Mouse (Mus musculus) hindbrain, embryonic 12.5 days (tissue): ENCODE results near the gene Agap3. TPM values are rescaled to one million over a fixed set of nuclear protein-coding genes. Genes with fewer than 3 reads are reported as not detected.

Experiments
- ATAC-seq: fragments of 200-750 bp; cut with Nextera tagmentation; 2 replicates; pipeline ENCODE4 v1.8.0; 2017; ENCODE audit warnings: moderate TSS enrichment; ENCODE audit not compliant: low FRiP score
- H3K27ac ChIP-seq: fragments of 300-500 bp; sonication (generic); 2 replicates; pipeline ENCODE4 v1.5.1; 2016; ENCODE audit warnings: mild to moderate bottlenecking
- H3K27me3 ChIP-seq: fragments of 300-500 bp; sonication (generic); 2 replicates; pipeline ENCODE4 v1.6.1; 2016; ENCODE audit warnings: mild to moderate bottlenecking
- H3K36me3 ChIP-seq: fragments of 300-500 bp; sonication (generic); 2 replicates; pipeline ENCODE4 v1.6.1; 2016; ENCODE audit warnings: mild to moderate bottlenecking
- H3K4me1 ChIP-seq: fragments of 300-500 bp; sonication (generic); 2 replicates; pipeline ENCODE4 v1.6.1; 2016
- H3K4me2 ChIP-seq: fragments of 300-500 bp; sonication (generic); replicated peaks from 2 replicates; pipeline ENCODE4 v1.6.1; 2016; ENCODE audit warnings: mild to moderate bottlenecking
- H3K4me3 ChIP-seq: fragments of 300-500 bp; sonication (generic); 2 replicates; pipeline ENCODE4 v1.5.1; 2016; ENCODE audit warnings: mild to moderate bottlenecking
- H3K9ac ChIP-seq: fragments of 300-500 bp; sonication (generic); 2 replicates; pipeline ENCODE4 v1.6.1; 2016; ENCODE audit warnings: mild to moderate bottlenecking, moderate library complexity
- H3K9me3 ChIP-seq: fragments of 300-500 bp; sonication (generic); replicated peaks from 2 replicates; pipeline ENCODE4 v1.6.1; 2016; ENCODE audit warnings: mild to moderate bottlenecking
- WGBS: fragments of 180-500 bp; shearing (Covaris S2); methylation state at CpG from one replicate; pipeline ENCODE4 v1.1.7; 2016; 5-methylcytosine and 5-hydroxymethylcytosine counted together
- polyA plus RNA-seq: library from polyadenylated mRNA; unstranded; fragments of >200 nt; fragmentation: Nextera tagmentation; extraction: Ambion mirVana; gene quantifications from 2 replicates; pipeline ENCODE4 v1.2.1, GENCODE M21; 2016

Gene Agap3
- polyA plus RNA-seq, 1 experiment from 2014 or later, result 86.2 TPM

- H3K9me3 ChIP-seq, result no peaks in the 10 kb centered on the region
- H3K9ac ChIP-seq, result peak overlapping the region; percentile 99; the same call in 1 of the 2 replicates
- 56% methylated on average over 3 of the region's 3 CpGs for WGBS
- ATAC-seq, result no peak
- H3K36me3 ChIP-seq, result peaks cover 17% of the 10 kb centered on the region
- H3K4me3 ChIP-seq, result no peak overlapping the region
- H3K27me3 ChIP-seq, result 0 out of 2 replicates have a peak, but pooled peaks cover under 1% of the 10 kb centered on the region
- H3K27ac ChIP-seq, result peak overlapping the region; percentile 40
- H3K4me2 ChIP-seq, result peak overlapping the region; percentile 93
- H3K4me1 ChIP-seq, result peaks cover 43% of the 10 kb centered on the region
Measured at GRCm38 (mm10) chr5:24455076-24455475, 3.1 kb downstream of the Agap3 start.

- 45% methylated on average over 7 of the region's 7 CpGs for WGBS
- peaks cover 43% of the 10 kb centered on the region for H3K4me1 ChIP-seq
- H3K4me3 ChIP-seq, result peak overlapping the region; percentile 7
- peak overlapping the region; percentile 93 for H3K4me2 ChIP-seq
- no peaks in the 10 kb centered on the region for H3K9me3 ChIP-seq
- peaks cover 19% of the 10 kb centered on the region for H3K36me3 ChIP-seq
- H3K9ac ChIP-seq, result peak overlapping the region; percentile 99
- H3K27me3 ChIP-seq, result no peaks in the 10 kb centered on the region
- H3K27ac ChIP-seq, result peak overlapping the region; percentile 40
- no peak for ATAC-seq
Measured at GRCm38 (mm10) chr5:24455613-24456012, 3.6 kb downstream of the Agap3 start.

DNA sequence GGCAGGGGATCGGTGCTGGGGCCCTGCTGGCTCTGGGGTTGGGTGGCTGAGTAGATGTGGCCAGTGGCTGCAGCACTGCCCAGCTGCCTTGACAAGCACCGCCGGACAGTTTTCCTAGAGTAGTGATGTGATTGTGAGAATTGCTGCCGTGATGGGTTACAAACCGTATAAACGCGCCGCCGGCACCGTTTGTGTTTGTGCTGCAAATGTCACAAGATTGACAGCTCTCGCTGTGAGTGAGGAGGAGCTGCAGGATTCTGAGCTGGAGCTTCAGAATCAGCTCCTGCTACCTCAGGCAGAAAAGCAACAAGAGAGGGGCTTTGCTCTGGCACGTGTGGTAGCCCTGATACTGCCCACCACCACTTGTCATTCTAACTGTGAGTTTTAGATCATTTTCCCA is 14.8 kb downstream of the Agap3 start:
- Histone ChIP-seq H3K27ac (0 out of 2 replicates have a peak overlapping the region, but pooled peaks have one; percentile 44), H3K9me3 (no peaks in the 10 kb centered on the region), H3K4me2 (peak overlapping the region; percentile 14; the same call in 1 of the 2 replicates), H3K27me3 (no peaks in the 10 kb centered on the region; the same call in 1 of the 2 replicates), H3K36me3 (0 out of 2 replicates have a peak, but pooled peaks cover 2% of the 10 kb centered on the region), H3K4me3 (no peak overlapping the region), H3K4me1 (peaks cover 27% of the 10 kb centered on the region), H3K9ac (peak overlapping the region; percentile 41; the same call in 1 of the 2 replicates)
- WGBS, result 40% methylated on average over 12 of the region's 12 CpGs
- ATAC-seq, result no peak

DNA sequence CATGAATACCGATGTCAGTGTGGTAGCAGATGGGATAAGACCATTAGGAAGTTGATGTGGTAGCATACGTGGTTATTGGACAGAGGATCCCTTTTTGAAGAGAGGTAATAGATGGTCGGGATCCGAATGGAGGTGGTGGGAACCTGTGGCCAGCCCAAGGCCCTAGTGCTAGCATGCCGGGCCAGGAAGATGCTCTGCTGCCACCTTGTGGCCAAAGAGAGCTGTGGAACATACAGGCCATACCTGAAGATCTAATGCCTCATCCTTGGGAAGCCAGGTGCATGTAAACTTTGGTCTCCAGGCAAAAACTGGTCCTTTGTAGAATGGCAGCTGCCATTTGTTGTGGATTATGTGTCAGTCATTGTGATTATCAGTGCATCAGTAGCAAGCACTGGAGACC is 18.6 kb downstream of the Agap3 start:
- Histone ChIP-seq H3K36me3 (no peaks in the 10 kb centered on the region), H3K4me3 (no peak overlapping the region), H3K27me3 (peaks cover 36% of the 10 kb centered on the region), H3K9me3 (no peaks in the 10 kb centered on the region), H3K4me2 (no peak overlapping the region), H3K9ac (no peak overlapping the region), H3K4me1 (peaks cover 51% of the 10 kb centered on the region), H3K27ac (no peak overlapping the region)
- peak; percentile 49; the same call in 1 of the 2 replicates for ATAC-seq
- WGBS, result 15% methylated on average over 5 of the region's 5 CpGs

- peaks cover 40% of the 10 kb centered on the region for H3K27me3 ChIP-seq
- ATAC-seq, result no peak
Measured at GRCm38 (mm10) chr5:24472884-24473619, 21.1 kb downstream of the Agap3 start.

GRCm38 (mm10) chr5:24474025-24474722 is 22.2 kb downstream of the Agap3 start:
- Histone ChIP-seq H3K4me3 (peak overlapping the region; percentile 38), H3K27ac (no peak overlapping the region), H3K9ac (peak overlapping the region; percentile 69), H3K4me1 (peaks cover 41% of the 10 kb centered on the region), H3K36me3 (peaks cover 26% of the 10 kb centered on the region), H3K4me2 (peak overlapping the region; percentile 74), H3K9me3 (no peaks in the 10 kb centered on the region), H3K27me3 (peaks cover 40% of the 10 kb centered on the region)
- ATAC-seq, result no peak
- WGBS, result 1% methylated on average over 76 of the region's 77 CpGs

More at GRCm38 (mm10) chr5:24472884-24473619, 21.1 kb downstream of the Agap3 start:
- Histone ChIP-seq H3K27ac (no peak overlapping the region), H3K36me3 (peaks cover 14% of the 10 kb centered on the region), H3K4me1 (peaks cover 41% of the 10 kb centered on the region), H3K9ac (peak overlapping the region; percentile 9), H3K4me3 (no peak overlapping the region), H3K9me3 (no peaks in the 10 kb centered on the region), H3K4me2 (0 out of 2 replicates have a peak overlapping the region, but pooled peaks have one; percentile 5)
- 19% methylated on average over 7 of the region's 7 CpGs for WGBS

DNA sequence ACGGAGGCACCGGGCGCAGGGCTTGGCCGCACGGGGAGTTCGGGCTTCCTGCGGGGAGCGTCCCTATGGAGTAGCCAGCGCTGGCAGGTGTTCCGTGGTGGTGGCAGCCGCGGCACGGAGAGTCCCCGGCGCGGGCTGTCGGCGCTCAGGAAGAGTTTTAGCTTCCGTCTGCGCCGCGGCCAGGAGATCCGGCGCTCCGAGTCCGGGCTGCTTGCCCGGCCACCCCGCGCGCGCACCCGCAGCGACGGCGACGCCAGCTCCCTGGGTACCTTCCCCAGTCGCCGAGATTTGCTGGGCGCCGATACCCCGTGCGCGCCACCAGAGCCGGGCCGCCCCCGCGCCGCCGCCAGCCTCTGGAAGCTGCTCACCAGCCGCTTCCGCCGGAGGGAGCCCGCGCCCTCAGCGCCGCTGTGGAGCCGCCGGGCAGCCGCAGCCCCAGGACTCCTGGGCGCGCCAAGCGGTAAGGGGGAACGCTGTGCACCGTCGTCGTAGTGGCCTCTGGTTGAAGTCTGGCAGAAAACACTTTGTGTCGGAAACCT is 22.8 kb downstream of the Agap3 start:
- Histone ChIP-seq H3K9ac (peak overlapping the region; percentile 69), H3K36me3 (peaks cover 31% of the 10 kb centered on the region), H3K27me3 (peaks cover 40% of the 10 kb centered on the region), H3K27ac (no peak overlapping the region), H3K4me1 (peaks cover 41% of the 10 kb centered on the region), H3K4me3 (peak overlapping the region; percentile 38), H3K9me3 (no peaks in the 10 kb centered on the region), H3K4me2 (peak overlapping the region; percentile 74)
- WGBS, result 3% methylated on average over 58 of the region's 67 CpGs
- no peak for ATAC-seq

GRCm38 (mm10) chr5:24475476-24476241 is 23.7 kb downstream of the Agap3 start:
- H3K4me1 ChIP-seq, result peaks cover 48% of the 10 kb centered on the region
- WGBS, result 81% methylated on average over 6 of the region's 6 CpGs
- H3K9ac ChIP-seq, result peak overlapping the region; percentile 9; the same call in 1 of the 2 replicates
- no peaks in the 10 kb centered on the region for H3K9me3 ChIP-seq
- H3K36me3 ChIP-seq, result peaks cover 40% of the 10 kb centered on the region
- H3K4me3 ChIP-seq, result no peak overlapping the region; the same call in 1 of the 2 replicates
- no peak for ATAC-seq
- H3K4me2 ChIP-seq, result no peak overlapping the region
- peaks cover 42% of the 10 kb centered on the region for H3K27me3 ChIP-seq
- no peak overlapping the region for H3K27ac ChIP-seq

- WGBS, result 87% methylated on average over 9 of the region's 9 CpGs
- H3K4me2 ChIP-seq, result no peak overlapping the region
- ATAC-seq, result no peak
- no peak overlapping the region for H3K27ac ChIP-seq
- no peak overlapping the region for H3K4me3 ChIP-seq
- H3K27me3 ChIP-seq, result peaks cover 33% of the 10 kb centered on the region
- H3K9me3 ChIP-seq, result no peaks in the 10 kb centered on the region
- peaks cover 53% of the 10 kb centered on the region for H3K36me3 ChIP-seq
- peaks cover 63% of the 10 kb centered on the region for H3K4me1 ChIP-seq
- H3K9ac ChIP-seq, result no peak overlapping the region
Measured at GRCm38 (mm10) chr5:24477909-24478308, 25.9 kb downstream of the Agap3 start.

GRCm38 (mm10) chr5:24481647-24482046 is 29.7 kb downstream of the Agap3 start:
- WGBS, result 0% methylated on average over 3 of the region's 4 CpGs
- H3K9me3 ChIP-seq, result no peaks in the 10 kb centered on the region
- H3K4me3 ChIP-seq, result no peak overlapping the region
- peaks cover 69% of the 10 kb centered on the region for H3K36me3 ChIP-seq
- H3K4me1 ChIP-seq, result peaks cover 60% of the 10 kb centered on the region
- peaks cover 3% of the 10 kb centered on the region; the same call in 1 of the 2 replicates for H3K27me3 ChIP-seq
- H3K27ac ChIP-seq, result 0 out of 2 replicates have a peak overlapping the region, but pooled peaks have one; percentile 0
- H3K9ac ChIP-seq, result no peak overlapping the region
- no peak overlapping the region for H3K4me2 ChIP-seq
- peak; percentile 36; the same call in 1 of the 2 replicates for ATAC-seq

DNA sequence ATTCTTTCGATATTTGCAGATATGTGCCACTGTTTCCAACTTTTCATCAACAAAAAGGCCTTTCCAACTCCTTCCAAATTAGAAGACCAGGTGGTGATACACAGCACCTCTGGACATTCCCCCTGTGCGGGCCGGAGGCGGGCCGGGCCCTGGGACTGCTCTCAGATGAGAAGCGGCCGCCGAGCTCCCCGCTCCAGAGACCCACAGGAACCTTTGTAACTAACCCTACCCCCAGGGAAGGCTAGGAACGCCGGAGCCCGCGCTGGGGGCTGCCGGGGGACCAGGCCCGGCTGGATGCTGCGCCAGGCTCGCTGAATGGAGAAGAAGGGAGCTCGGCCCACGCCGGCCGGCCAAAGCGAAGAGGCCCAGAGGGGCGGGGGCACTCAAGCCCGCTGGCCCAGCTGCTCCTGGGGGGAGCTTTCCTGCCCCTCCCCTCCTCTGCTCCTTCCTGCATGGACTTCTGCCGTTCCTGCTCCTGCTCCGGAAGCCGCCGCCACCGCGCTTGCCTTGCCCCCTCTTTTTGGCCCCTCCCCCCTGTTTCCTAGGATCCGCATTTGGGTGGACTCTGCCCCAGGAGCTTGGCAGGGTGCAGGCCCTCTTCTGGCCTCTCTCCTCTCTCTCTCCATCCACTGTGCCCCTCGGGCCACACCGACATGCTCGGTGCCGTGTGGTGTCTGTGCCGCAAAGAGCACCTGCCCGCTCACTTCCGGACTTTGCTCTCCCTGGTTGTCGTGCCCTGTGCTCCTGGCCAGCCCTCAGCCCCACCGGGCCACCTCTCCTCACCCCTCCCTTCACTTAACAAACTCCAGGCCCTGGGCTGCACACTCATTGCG is 30.5 kb downstream of the Agap3 start:
- peaks cover 59% of the 10 kb centered on the region for H3K4me1 ChIP-seq
- no peaks in the 10 kb centered on the region for H3K9me3 ChIP-seq
- no peak for ATAC-seq
- H3K4me2 ChIP-seq, result 0 out of 2 replicates have a peak overlapping the region, but pooled peaks have one; percentile 9
- peaks cover 67% of the 10 kb centered on the region for H3K36me3 ChIP-seq
- peak overlapping the region; percentile 46; the same call in 1 of the 2 replicates for H3K27ac ChIP-seq
- no peak overlapping the region for H3K4me3 ChIP-seq
- WGBS, result 38% methylated on average over 41 of the region's 41 CpGs
- H3K27me3 ChIP-seq, result 0 out of 2 replicates have a peak, but pooled peaks cover 3% of the 10 kb centered on the region
- peak overlapping the region; percentile 35; the same call in 1 of the 2 replicates for H3K9ac ChIP-seq
